Mouse (Mus musculus) G1E (cell line): ENCODE data around the gene Tmem120a.

Experiments used
- CTCF ChIP-seq: IDR thresholded peaks from 2 replicates; pipeline ENCODE4 v1.5.1; 2012; ENCODE audit warnings: low read depth, low read length, inconsistent platforms, mixed read lengths
- GATA1 ChIP-seq: IDR thresholded peaks from 2 replicates; pipeline ENCODE4 v1.6.1; 2012; ENCODE audit warnings: borderline replicate concordance, low read length, inconsistent platforms, mixed read lengths
- GATA2 ChIP-seq: IDR thresholded peaks from 2 replicates; pipeline ENCODE4 v1.6.1; 2012; ENCODE audit warnings: low read depth, low read length, inconsistent platforms, borderline replicate concordance
- POLR2AphosphoS5 ChIP-seq: IDR thresholded peaks from 2 replicates; pipeline ENCODE4 v1.6.1; 2012; ENCODE audit warnings: low read depth, low read length, inconsistent platforms; ENCODE audit not compliant: insufficient replicate concordance
- TAL1 ChIP-seq: conservative IDR thresholded peaks from 2 replicates; pipeline ENCODE4 v1.6.1; 2012; ENCODE audit warnings: low read depth, low read length, inconsistent platforms, mixed read lengths

GRCm38 (mm10) chr5:135730278-135730677 is 14.0 kb downstream of the Tmem120a start:
- TF ChIP-seq POLR2AphosphoS5 (no peak), CTCF (no peak), TAL1 (no peak), GATA1 (no peak), GATA2 (no peak)
